Mouse (Mus musculus): ENCODE measurements around the gene Celf5. TPM values are rescaled to one million over a fixed set of nuclear protein-coding genes. Genes with fewer than 3 reads are reported as not detected.

Celf5 gene
- polyA plus RNA-seq, 1 experiment from 2014 or later = 0.76 TPM

GRCm38 (mm10) chr10:81421041-81421796 lies 61.3 kb downstream of the Celf5 start:
- no peak overlapping the region for H3K9ac ChIP-seq (ENCODE audit: low read depth, low read length)
- H3K4me1 ChIP-seq (replicated peaks; ENCODE audit: control insufficient read depth, insufficient read depth, low read length) = no peaks in the 10 kb centered on the region
- no peak overlapping the region for H3K4me2 ChIP-seq (replicated peaks; ENCODE audit: low read depth)
- H3K36me3 ChIP-seq (ENCODE audit: control insufficient read depth, insufficient read depth) = peaks cover 7% of the 10 kb centered on the region; the same call in 1 of the 2 replicates
- ATAC-seq = no peak
- no peak overlapping the region for H3K27ac ChIP-seq (ENCODE audit: low read depth, low read length)
- no peak overlapping the region for H3K4me3 ChIP-seq (ENCODE audit: low read depth, low read length)
- no peaks in the 10 kb centered on the region for H3K9me3 ChIP-seq (ENCODE audit: control insufficient read depth)
- WGBS = 81% methylated on average over 4 of the region's 4 CpGs
- no peak for TF ChIP-seq CTCF (IDR thresholded peaks at IDR 0.05; ENCODE audit: low read depth)
- peaks cover 16% of the 10 kb centered on the region for H3K27me3 ChIP-seq (replicated peaks; ENCODE audit: control insufficient read depth, insufficient read depth, low read length)

- Histone ChIP-seq H3K27ac (ENCODE audit: low read depth, low read length) (no peak overlapping the region), H3K4me2 (replicated peaks; ENCODE audit: low read depth) (no peak overlapping the region), H3K9ac (ENCODE audit: low read depth, low read length) (no peak overlapping the region), H3K27me3 (replicated peaks; ENCODE audit: control insufficient read depth, insufficient read depth, low read length) (peaks cover 9% of the 10 kb centered on the region), H3K4me1 (replicated peaks; ENCODE audit: control insufficient read depth, insufficient read depth, low read length) (no peaks in the 10 kb centered on the region), H3K4me3 (ENCODE audit: low read depth, low read length) (no peak overlapping the region), H3K9me3 (ENCODE audit: control insufficient read depth) (no peaks in the 10 kb centered on the region), H3K36me3 (ENCODE audit: control insufficient read depth, insufficient read depth) (peaks cover 7% of the 10 kb centered on the region; the same call in 1 of the 2 replicates)
- WGBS = 86% methylated on average over 40 of the region's 40 CpGs
- TF ChIP-seq CTCF (IDR thresholded peaks at IDR 0.05; ENCODE audit: low read depth) = no peak
- ATAC-seq = no peak
These were observed 62.2 kb downstream of the Celf5 start for GRCm38 (mm10) chr10:81420191-81420767.

GRCm38 (mm10) chr10:81419111-81419928 lies 63.2 kb downstream of the Celf5 start:
- H3K9ac ChIP-seq (ENCODE audit: low read depth, low read length) = no peak overlapping the region
- TF ChIP-seq CTCF (IDR thresholded peaks at IDR 0.05; ENCODE audit: low read depth) = no peak
- H3K4me3 ChIP-seq (ENCODE audit: low read depth, low read length) = no peak overlapping the region
- H3K36me3 ChIP-seq (ENCODE audit: control insufficient read depth, insufficient read depth) = peaks cover 7% of the 10 kb centered on the region; the same call in 1 of the 2 replicates
- no peak overlapping the region for H3K27ac ChIP-seq (ENCODE audit: low read depth, low read length)
- WGBS = 92% methylated on average over 10 of the region's 10 CpGs
- no peak for ATAC-seq
- no peaks in the 10 kb centered on the region for H3K9me3 ChIP-seq (ENCODE audit: control insufficient read depth)
- H3K4me2 ChIP-seq (replicated peaks; ENCODE audit: low read depth) = no peak overlapping the region
- peaks cover 6% of the 10 kb centered on the region for H3K27me3 ChIP-seq (replicated peaks; ENCODE audit: control insufficient read depth, insufficient read depth, low read length)
- H3K4me1 ChIP-seq (replicated peaks; ENCODE audit: control insufficient read depth, insufficient read depth, low read length) = peaks cover 7% of the 10 kb centered on the region; the same call in 1 of the 2 replicates

- peaks cover 10% of the 10 kb centered on the region; the same call in 1 of the 2 replicates for H3K4me1 ChIP-seq (replicated peaks; ENCODE audit: control insufficient read depth, insufficient read depth, low read length)
- peaks cover 7% of the 10 kb centered on the region; the same call in 1 of the 2 replicates for H3K36me3 ChIP-seq (ENCODE audit: control insufficient read depth, insufficient read depth)
- H3K27me3 ChIP-seq (replicated peaks; ENCODE audit: control insufficient read depth, insufficient read depth, low read length) = no peaks in the 10 kb centered on the region
- no peak for ATAC-seq
- no peak overlapping the region for H3K9ac ChIP-seq (ENCODE audit: low read depth, low read length)
- no peaks in the 10 kb centered on the region for H3K9me3 ChIP-seq (ENCODE audit: control insufficient read depth)
- H3K4me2 ChIP-seq (replicated peaks; ENCODE audit: low read depth) = no peak overlapping the region
- H3K4me3 ChIP-seq (ENCODE audit: low read depth, low read length) = no peak overlapping the region
- H3K27ac ChIP-seq (ENCODE audit: low read depth, low read length) = no peak overlapping the region
- WGBS = 70% methylated on average over 11 of the region's 11 CpGs
- TF ChIP-seq CTCF (IDR thresholded peaks at IDR 0.05; ENCODE audit: low read depth) = no peak
These were observed 64.1 kb downstream of the Celf5 start for GRCm38 (mm10) chr10:81418216-81419070.

- TF ChIP-seq CTCF (IDR thresholded peaks at IDR 0.05; ENCODE audit: low read depth) = no peak
- no peak overlapping the region for H3K9ac ChIP-seq (ENCODE audit: low read depth, low read length)
- no peaks in the 10 kb centered on the region for H3K27me3 ChIP-seq (replicated peaks; ENCODE audit: control insufficient read depth, insufficient read depth, low read length)
- H3K4me1 ChIP-seq (replicated peaks; ENCODE audit: control insufficient read depth, insufficient read depth, low read length) = peaks cover 10% of the 10 kb centered on the region; the same call in 1 of the 2 replicates
- H3K27ac ChIP-seq (ENCODE audit: low read depth, low read length) = peak overlapping the region; percentile 50; the same call in 1 of the 2 replicates
- H3K4me2 ChIP-seq (replicated peaks; ENCODE audit: low read depth) = peak overlapping the region; percentile 63
- peak overlapping the region; percentile 16 for H3K4me3 ChIP-seq (ENCODE audit: low read depth, low read length)
- no peak for ATAC-seq
- H3K9me3 ChIP-seq (ENCODE audit: control insufficient read depth) = no peaks in the 10 kb centered on the region
- peaks cover 7% of the 10 kb centered on the region; the same call in 1 of the 2 replicates for H3K36me3 ChIP-seq (ENCODE audit: control insufficient read depth, insufficient read depth)
- WGBS = 58% methylated on average over 12 of the region's 12 CpGs
These were observed 65.0 kb downstream of the Celf5 start for GRCm38 (mm10) chr10:81417227-81418215.

All from intestine, postnatal 0 days (tissue).